In the genomic region with DNA sequence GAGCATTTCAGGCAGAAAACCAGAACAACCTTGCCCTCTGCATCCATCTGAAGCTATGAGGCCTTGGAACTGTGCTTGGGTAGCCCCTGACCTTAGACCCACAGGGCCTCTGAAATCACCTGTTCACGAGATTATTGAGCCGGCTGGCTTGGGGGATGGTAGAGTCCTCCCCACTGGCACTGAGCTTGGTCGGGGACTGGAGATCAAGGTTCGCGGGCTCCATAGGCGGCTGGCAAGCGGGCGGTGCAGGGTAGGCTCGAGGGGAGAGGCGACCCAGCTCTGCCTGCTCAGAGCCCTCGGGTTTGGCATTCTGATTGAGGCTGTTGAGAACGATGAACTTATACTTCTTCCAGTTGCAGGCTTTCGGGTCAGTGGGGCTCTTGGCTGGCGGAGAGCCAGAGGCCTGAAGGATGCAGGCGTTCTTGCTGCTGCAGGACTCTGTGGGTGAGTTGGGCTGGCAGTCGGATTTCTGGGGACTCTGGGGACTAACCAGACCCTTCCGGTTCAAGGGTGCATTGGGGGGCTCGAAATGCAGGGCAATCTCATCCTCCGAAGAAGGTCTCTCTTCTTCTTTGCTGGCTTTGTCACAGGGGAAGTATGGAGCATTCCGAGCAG, we compare ENCODE assay signal across 17 mouse cellular contexts. TPM values are rescaled to one million over a fixed set of nuclear protein-coding genes. Genes with fewer than 3 reads are reported as not detected.
A peak's percentile ranks its signal among the peaks of the same experiment; 100 is the strongest.
DNase-seq lines count a peak whose midpoint lies in the region; ATAC-seq lines count a peak whose summit lies in the region.
"Had no signal": no experiment of that assay in that cellular context is flagged by ENCODE, and none has a peak within 500 bp of the region (broad histone marks: within the 10 kb centered on the region; RNA-seq: fewer than 3 reads in every experiment).

No protein-coding gene starts in this region.

- no peak overlapping the region for H3K4me3 ChIP-seq in kidney, embryonic 16.5 days (ENCODE audit: low read length)
- no peak overlapping the region for H3K4me3 ChIP-seq in kidney, embryonic 15.5 days (replicated peaks)
- no peak overlapping the region for H3K4me3 ChIP-seq in intestine, embryonic 14.5 days (ENCODE audit: low read depth, low read length)
- H3K4me3 ChIP-seq in intestine, embryonic 16.5 days (ENCODE audit: low read length), result peak overlapping the region; percentile 27
- no peak overlapping the region for H3K4me3 ChIP-seq in liver, embryonic 15.5 days (replicated peaks)
- no peak overlapping the region for H3K4me3 ChIP-seq in forebrain, embryonic 10.5 days
- H3K4me3 ChIP-seq: erythroblast, embryonic 14.5 days; hindbrain, embryonic 15.5 days; lung, embryonic 15.5 days; megakaryocyte, embryonic 14.5 days had no signal

- no peak overlapping the region for H3K4me2 ChIP-seq in kidney, embryonic 16.5 days (replicated peaks; ENCODE audit: low read depth, low read length)
- H3K4me2 ChIP-seq in kidney, embryonic 15.5 days, result no peak overlapping the region
- H3K4me2 ChIP-seq in intestine, embryonic 14.5 days (ENCODE audit: low read length), result no peak overlapping the region
- 0 out of 2 replicates have a peak overlapping the region, but pooled peaks have one; percentile 9 for H3K4me2 ChIP-seq in intestine, embryonic 16.5 days (ENCODE audit: low read depth, low read length)
- peak overlapping the region; percentile 35 for H3K4me2 ChIP-seq in liver, embryonic 15.5 days
- H3K4me2 ChIP-seq: hindbrain, embryonic 15.5 days; lung, embryonic 15.5 days had no signal

- H3K4me1 ChIP-seq in kidney, embryonic 16.5 days (ENCODE audit: insufficient read depth, low read length), result no peaks in the 10 kb centered on the region
- H3K4me1 ChIP-seq in kidney, embryonic 15.5 days, result peaks cover 3% of the 10 kb centered on the region; the same call in 1 of the 2 replicates
- H3K4me1 ChIP-seq in intestine, embryonic 14.5 days (replicated peaks; ENCODE audit: control insufficient read depth, insufficient read depth, low read length), result no peaks in the 10 kb centered on the region
- H3K4me1 ChIP-seq in intestine, embryonic 16.5 days (ENCODE audit: control insufficient read depth, insufficient read depth, low read length), result peaks cover 5% of the 10 kb centered on the region; the same call in 1 of the 2 replicates
- H3K4me1 ChIP-seq in liver, embryonic 15.5 days (replicated peaks), result no peaks in the 10 kb centered on the region
- peaks cover 5% of the 10 kb centered on the region; the same call in 1 of the 2 replicates for H3K4me1 ChIP-seq in forebrain, embryonic 10.5 days
- H3K4me1 ChIP-seq: hindbrain, embryonic 15.5 days had no signal

- 71% methylated on average over 20 of the region's 20 CpGs for WGBS in kidney, embryonic 16.5 days
- WGBS in kidney, embryonic 15.5 days, result 74% methylated on average over 20 of the region's 20 CpGs
- 70% methylated on average over 20 of the region's 20 CpGs for WGBS in intestine, embryonic 14.5 days
- WGBS in intestine, embryonic 16.5 days, result 67% methylated on average over 20 of the region's 20 CpGs
- WGBS in liver, embryonic 15.5 days (ENCODE audit: insufficient replicate concordance), result 68% methylated on average over 20 of the region's 20 CpGs
- WGBS in forebrain, embryonic 10.5 days, result 85% methylated on average over 20 of the region's 20 CpGs

- no peak overlapping the region for H3K27ac ChIP-seq in kidney, embryonic 16.5 days (ENCODE audit: low read length)
- H3K27ac ChIP-seq in kidney, embryonic 15.5 days, result no peak overlapping the region
- H3K27ac ChIP-seq in intestine, embryonic 14.5 days (ENCODE audit: low read depth), result no peak overlapping the region
- H3K27ac ChIP-seq in intestine, embryonic 16.5 days (ENCODE audit: low read length), result peak overlapping the region; percentile 10; the same call in 1 of the 2 replicates
- H3K27ac ChIP-seq in liver, embryonic 15.5 days (replicated peaks), result no peak overlapping the region
- H3K27ac ChIP-seq in forebrain, embryonic 10.5 days, result no peak overlapping the region
- H3K27ac ChIP-seq: hindbrain, embryonic 15.5 days; lung, embryonic 15.5 days had no signal

- no peak for DNase-seq in intestine, embryonic 14.5 days (ENCODE audit: low spot score)
- DNase-seq in forebrain, embryonic 10.5 days (ENCODE audit: extremely low spot score, low spot score), result no peak
- no peak for DNase-seq in T-cell, adult 2 months (ENCODE audit: low spot score)
- DNase-seq: right cerebral cortex, postnatal 14 days; thymus, adult 18-20 months had no signal

- ATAC-seq in kidney, embryonic 16.5 days (ENCODE audit: low FRiP score, low TSS enrichment), result 0 out of 2 replicates have a peak, but pooled peaks have one; percentile 46
- ATAC-seq in kidney, embryonic 15.5 days (replicated peaks; ENCODE audit: low FRiP score), result no peak
- 0 out of 2 replicates have a peak, but pooled peaks have one; percentile 13 for ATAC-seq in intestine, embryonic 14.5 days (replicated peaks; ENCODE audit: low FRiP score, low TSS enrichment, low read depth)
- peak; percentile 91 for ATAC-seq in intestine, embryonic 16.5 days
- peak; percentile 40; the same call in 1 of the 2 replicates for ATAC-seq in liver, embryonic 15.5 days (ENCODE audit: insufficient read depth)

- no peaks in the 10 kb centered on the region for H3K27me3 ChIP-seq in kidney, embryonic 16.5 days (ENCODE audit: insufficient read depth, low read length)
- no peaks in the 10 kb centered on the region for H3K27me3 ChIP-seq in kidney, embryonic 15.5 days
- no peaks in the 10 kb centered on the region for H3K27me3 ChIP-seq in intestine, embryonic 14.5 days (replicated peaks; ENCODE audit: control insufficient read depth, insufficient read depth, low read length)
- H3K27me3 ChIP-seq in intestine, embryonic 16.5 days (replicated peaks; ENCODE audit: control insufficient read depth, insufficient read depth, low read length), result no peaks in the 10 kb centered on the region
- peaks cover under 1% of the 10 kb centered on the region; the same call in 1 of the 2 replicates for H3K27me3 ChIP-seq in liver, embryonic 15.5 days
- H3K27me3 ChIP-seq in forebrain, embryonic 10.5 days (ENCODE audit: poor library complexity, severe bottlenecking), result peaks cover under 1% of the 10 kb centered on the region; the same call in 1 of the 2 replicates
- H3K27me3 ChIP-seq: CH12.LX; hindbrain, embryonic 15.5 days; lung, embryonic 15.5 days had no signal

- peaks cover 7% of the 10 kb centered on the region for H3K36me3 ChIP-seq in kidney, embryonic 16.5 days (ENCODE audit: insufficient read depth, low read length)
- peaks cover 20% of the 10 kb centered on the region for H3K36me3 ChIP-seq in kidney, embryonic 15.5 days
- H3K36me3 ChIP-seq in intestine, embryonic 14.5 days (ENCODE audit: control insufficient read depth, insufficient read depth, low read length), result 0 out of 2 replicates have a peak, but pooled peaks cover 3% of the 10 kb centered on the region
- peaks cover 11% of the 10 kb centered on the region for H3K36me3 ChIP-seq in intestine, embryonic 16.5 days (ENCODE audit: control insufficient read depth, insufficient read depth, low read length)
- 0 out of 2 replicates have a peak, but pooled peaks cover 9% of the 10 kb centered on the region for H3K36me3 ChIP-seq in liver, embryonic 15.5 days (replicated peaks)
- H3K36me3 ChIP-seq in forebrain, embryonic 10.5 days (replicated peaks), result no peaks in the 10 kb centered on the region
- H3K36me3 ChIP-seq: hindbrain, embryonic 15.5 days had no signal

- H3K9me3 ChIP-seq in kidney, embryonic 16.5 days (ENCODE audit: low read length), result no peaks in the 10 kb centered on the region
- H3K9me3 ChIP-seq in kidney, embryonic 15.5 days (replicated peaks), result no peaks in the 10 kb centered on the region
- H3K9me3 ChIP-seq in intestine, embryonic 14.5 days (ENCODE audit: control insufficient read depth, low read length), result no peaks in the 10 kb centered on the region
- H3K9me3 ChIP-seq in intestine, embryonic 16.5 days (ENCODE audit: control insufficient read depth, low read length), result no peaks in the 10 kb centered on the region
- H3K9me3 ChIP-seq in liver, embryonic 15.5 days (replicated peaks), result no peaks in the 10 kb centered on the region
- H3K9me3 ChIP-seq in forebrain, embryonic 10.5 days, result no peaks in the 10 kb centered on the region; the same call in 1 of the 2 replicates
- H3K9me3 ChIP-seq: hindbrain, embryonic 15.5 days; lung, embryonic 15.5 days had no signal

- H3K9ac ChIP-seq in kidney, embryonic 16.5 days (replicated peaks; ENCODE audit: low read length), result no peak overlapping the region
- H3K9ac ChIP-seq in kidney, embryonic 15.5 days, result no peak overlapping the region
- H3K9ac ChIP-seq in intestine, embryonic 14.5 days (ENCODE audit: low read length), result no peak overlapping the region
- H3K9ac ChIP-seq in intestine, embryonic 16.5 days (ENCODE audit: low read depth, low read length), result peak overlapping the region; percentile 53
- H3K9ac ChIP-seq in liver, embryonic 15.5 days, result no peak overlapping the region
- H3K9ac ChIP-seq: hindbrain, embryonic 15.5 days; lung, embryonic 15.5 days had no signal

RNA-seq across cellular contexts. Expression of gene Gm37419, which starts 16.0 kb away (rescaled TPM):
- not detected in 2 replicates for polyA plus RNA-seq in kidney, embryonic 16.5 days (2015; fragmentation: Nextera tagmentation; extraction: Ambion mirVana)
- not detected in 2 replicates for polyA plus RNA-seq in kidney, embryonic 15.5 days (2015; fragmentation: Nextera tagmentation; extraction: Ambion mirVana)
- not detected in 2 replicates for polyA plus RNA-seq in intestine, embryonic 14.5 days (2014; fragmentation: Nextera tagmentation; extraction: Ambion mirVana)
- polyA plus RNA-seq in intestine, embryonic 16.5 days (2015; fragmentation: Nextera tagmentation; extraction: Ambion mirVana), result not detected in 2 replicates
- not detected in 2 replicates for polyA plus RNA-seq in liver, embryonic 15.5 days (2015; fragmentation: Nextera tagmentation; extraction: Ambion mirVana)
- not detected in 2 replicates for polyA plus RNA-seq in forebrain, embryonic 10.5 days (2016; fragmentation: Nextera tagmentation; extraction: Ambion mirVana)
- polyA plus RNA-seq: cerebellum, adult 2 months; erythroblast, embryonic 14.5 days; gonadal fat pad, adult 2 months; heart, postnatal 0 days; hindbrain, embryonic 15.5 days; lung, embryonic 15.5 days had no signal

RNA-seq across cellular contexts. Expression of gene Bcl6, which starts 16.4 kb away (rescaled TPM):
- polyA plus RNA-seq in kidney, embryonic 16.5 days (2015; fragmentation: Nextera tagmentation; extraction: Ambion mirVana), result 0.84 and 0.94 TPM in 2 replicates
- polyA plus RNA-seq in kidney, embryonic 15.5 days (2015; fragmentation: Nextera tagmentation; extraction: Ambion mirVana), result 0.87 and 0.94 TPM in 2 replicates
- polyA plus RNA-seq in intestine, embryonic 14.5 days (2014; fragmentation: Nextera tagmentation; extraction: Ambion mirVana), result 0.49 and 0.95 TPM in 2 replicates
- polyA plus RNA-seq in intestine, embryonic 16.5 days (2015; fragmentation: Nextera tagmentation; extraction: Ambion mirVana), result 1.2 TPM in 2 replicates
- 0.25 and 0.33 TPM in 2 replicates for polyA plus RNA-seq in liver, embryonic 15.5 days (2015; fragmentation: Nextera tagmentation; extraction: Ambion mirVana)
- 0.14 and 0.25 TPM in 2 replicates for polyA plus RNA-seq in forebrain, embryonic 10.5 days (2016; fragmentation: Nextera tagmentation; extraction: Ambion mirVana)

RNA-seq across cellular contexts. Expression of gene Rtp2, which starts 40.0 kb away (rescaled TPM):
- polyA plus RNA-seq in kidney, embryonic 16.5 days (2015; fragmentation: Nextera tagmentation; extraction: Ambion mirVana), result not detected in 2 replicates
- not detected in 2 replicates for polyA plus RNA-seq in kidney, embryonic 15.5 days (2015; fragmentation: Nextera tagmentation; extraction: Ambion mirVana)
- not detected in 2 replicates for polyA plus RNA-seq in intestine, embryonic 14.5 days (2014; fragmentation: Nextera tagmentation; extraction: Ambion mirVana)
- polyA plus RNA-seq in intestine, embryonic 16.5 days (2015; fragmentation: Nextera tagmentation; extraction: Ambion mirVana), result not detected in 2 replicates
- not detected in 2 replicates for polyA plus RNA-seq in liver, embryonic 15.5 days (2015; fragmentation: Nextera tagmentation; extraction: Ambion mirVana)
- not detected in 2 replicates for polyA plus RNA-seq in forebrain, embryonic 10.5 days (2016; fragmentation: Nextera tagmentation; extraction: Ambion mirVana)
- polyA plus RNA-seq: cerebellum, adult 2 months; erythroblast, embryonic 14.5 days; gonadal fat pad, adult 2 months; heart, postnatal 0 days; hindbrain, embryonic 15.5 days; lung, embryonic 15.5 days had no signal

Comparison
In these comparisons a context has a peak if more than half of its experiments do, and no peak if none do; other contexts are left out.
1. H3K4me2 ChIP-seq: peak in intestine, embryonic 16.5 days (single experiment) and liver, embryonic 15.5 days (single experiment); none in kidney, embryonic 16.5 days (single experiment), kidney, embryonic 15.5 days (single experiment) and intestine, embryonic 14.5 days (single experiment).